Mouse (Mus musculus) neural tube, embryonic 10.5 days (tissue): ENCODE results near the gene Gm6899.

Source experiments
- DNase-seq: peaks from one replicate; pipeline ENCODE4 v3.0.0-alpha.2; 2017; ENCODE audit warnings: low spot score; ENCODE audit errors: extremely low spot score

Gene Gm6899

DNA sequence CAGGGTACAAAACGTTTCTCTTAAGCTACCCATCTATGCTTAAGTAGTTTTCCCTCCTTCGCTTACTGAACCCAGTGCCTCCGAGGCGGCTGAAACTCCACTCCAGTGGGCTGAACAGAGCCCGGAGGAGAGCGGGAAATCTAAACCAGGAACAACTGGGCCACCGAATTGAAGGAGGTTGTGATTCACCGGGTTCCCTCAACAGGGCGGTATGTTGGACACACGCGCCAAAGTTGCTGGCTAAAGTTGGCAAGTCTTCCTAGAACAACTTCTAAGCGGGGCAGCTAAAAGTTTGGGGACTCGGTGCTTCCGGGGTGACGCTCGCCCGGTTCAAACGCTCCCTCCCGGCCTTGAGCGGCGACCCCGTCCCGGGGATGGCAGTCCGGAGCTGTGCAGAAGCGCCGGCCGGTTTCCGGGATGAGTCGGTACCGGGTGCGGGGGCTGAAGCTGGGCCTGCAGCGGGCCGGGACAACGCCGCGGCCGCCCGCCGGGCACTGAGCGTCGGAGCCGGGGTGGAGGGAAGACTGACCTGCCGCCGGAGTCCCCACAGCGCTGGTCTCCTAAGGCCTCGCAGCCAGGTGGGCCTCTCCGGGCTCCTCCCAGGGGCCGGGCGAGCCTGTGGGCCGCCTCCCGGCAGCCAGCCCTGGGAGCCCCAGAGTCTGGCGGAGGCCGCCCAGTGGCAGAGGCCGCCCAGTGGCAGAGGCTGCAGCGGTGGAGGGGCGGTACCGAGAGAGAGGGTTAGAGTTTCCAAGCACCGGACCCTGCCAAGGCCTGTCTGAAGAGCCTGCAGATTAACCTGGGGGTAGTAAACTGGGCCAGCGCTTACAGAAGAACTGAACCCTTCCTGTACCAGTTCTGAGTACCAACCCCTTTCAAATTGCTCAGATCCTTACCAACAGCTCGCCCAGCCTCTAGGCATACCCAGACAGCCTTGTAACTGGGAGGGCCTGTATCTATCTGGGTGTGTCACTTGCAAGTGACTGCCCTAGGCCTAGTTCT lies at the start of gene Gm6899, which contains the start of gene Vrk2:
Gm6899 (plus strand) TSS at position 181 of the 999 bp plus-strand sequence.
Vrk2 (minus strand) TSS at position 939 of the 999 bp plus-strand sequence.
- DNase-seq = peak; percentile 83

DNA sequence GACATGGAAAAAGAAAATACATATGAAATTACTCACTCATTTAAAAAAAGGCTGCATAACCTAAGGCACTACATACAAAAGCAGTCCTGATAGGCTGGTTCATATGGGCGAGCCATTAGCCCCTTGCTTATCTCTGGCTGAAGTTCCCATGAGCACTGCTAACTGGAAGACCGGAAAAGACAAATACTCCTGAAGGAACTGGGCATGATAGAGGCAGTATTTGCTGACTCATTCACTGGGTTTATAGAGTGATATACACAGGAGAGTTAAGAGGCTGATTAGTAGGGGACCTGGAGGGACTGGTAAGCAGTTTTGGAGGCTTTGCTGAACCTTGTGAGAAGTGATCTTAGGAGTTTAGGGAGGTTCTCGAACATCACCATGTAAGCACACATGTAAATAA lies 41.5 kb upstream of the Gm6899 start:
- DNase-seq = no peak

DNA sequence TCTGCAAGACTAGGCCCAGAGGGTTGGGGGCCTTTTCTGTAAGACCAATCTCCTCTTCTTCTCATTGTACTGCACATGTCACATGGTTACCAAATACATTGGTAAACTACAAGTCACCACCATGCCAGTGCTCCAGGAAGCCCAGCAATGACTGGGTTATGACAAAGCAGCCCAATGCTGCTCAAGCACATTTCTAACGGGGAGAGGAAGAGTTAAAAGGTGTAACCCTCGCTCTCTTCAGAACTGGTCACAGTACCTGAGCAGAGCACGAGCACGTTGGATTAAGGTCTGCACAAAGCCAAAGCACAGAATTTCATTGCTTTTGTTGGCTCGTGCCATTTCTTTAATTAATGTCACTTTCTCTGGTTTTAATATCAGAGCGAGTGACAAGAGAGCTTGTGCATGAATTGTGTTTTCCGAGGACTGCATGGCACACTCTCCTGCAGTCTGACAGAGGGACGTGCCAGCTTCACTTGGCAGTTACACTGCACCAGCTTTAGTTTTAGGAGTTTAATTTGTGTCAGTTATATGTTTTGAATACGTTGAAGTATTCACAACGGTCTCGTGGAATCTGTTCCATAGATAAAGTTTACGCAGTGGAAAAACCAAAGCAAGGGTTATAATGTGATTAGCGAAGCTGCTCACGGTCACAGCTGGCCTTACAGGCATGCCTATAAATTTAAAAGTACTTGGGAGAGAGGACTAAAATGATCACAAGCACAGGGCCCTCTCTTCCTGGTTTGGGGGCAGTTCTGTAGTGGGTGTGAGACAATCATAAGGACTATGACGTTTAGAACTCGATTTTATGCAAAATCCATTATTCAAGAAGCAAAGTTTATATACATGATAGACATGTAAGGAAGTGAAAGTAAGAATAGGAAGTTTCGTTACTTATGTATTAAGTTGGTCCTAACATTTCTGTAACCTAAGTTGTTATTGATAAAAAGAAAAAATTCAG lies 7.4 kb upstream of the Gm6899 start:
- no peak for DNase-seq

DNA sequence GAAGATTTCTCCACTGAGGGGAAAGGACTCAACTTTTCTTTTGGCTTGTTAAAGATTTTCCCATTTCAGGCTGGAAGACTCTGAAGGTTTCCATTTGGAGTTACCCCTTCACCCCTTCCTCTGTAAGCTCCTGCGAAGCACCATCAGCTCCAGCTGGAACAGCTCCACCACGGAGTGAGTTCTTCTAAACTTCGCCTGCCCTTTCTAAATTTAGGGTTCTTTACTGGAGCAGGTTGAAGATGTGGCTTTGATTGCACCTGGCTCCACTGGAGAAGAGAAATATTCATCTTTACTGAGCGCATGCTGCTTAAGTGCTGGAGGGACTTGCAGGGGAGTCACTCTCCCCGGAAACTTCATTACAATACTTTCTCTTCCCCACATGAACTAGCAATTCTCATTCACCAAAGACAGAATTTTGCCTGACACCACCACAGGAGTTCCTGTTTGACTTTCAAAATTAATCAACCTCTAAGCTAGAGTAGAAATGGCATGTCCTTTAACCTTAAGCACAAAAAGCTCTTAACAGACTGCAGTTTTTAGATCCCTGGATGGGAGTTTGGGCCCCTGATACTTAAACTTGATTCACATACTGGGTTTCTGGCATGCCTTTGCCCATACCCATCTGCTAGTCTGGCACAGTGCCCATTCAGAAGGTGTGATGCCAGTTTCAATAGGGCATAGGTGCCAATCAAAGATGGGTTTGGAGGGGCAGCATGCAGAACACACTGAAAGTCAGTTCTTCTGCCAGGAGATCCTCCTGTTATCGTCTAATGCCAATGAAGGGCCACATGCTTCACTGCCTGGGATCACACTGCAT lies 6.5 kb upstream of the Gm6899 start:
- no peak for DNase-seq

DNA sequence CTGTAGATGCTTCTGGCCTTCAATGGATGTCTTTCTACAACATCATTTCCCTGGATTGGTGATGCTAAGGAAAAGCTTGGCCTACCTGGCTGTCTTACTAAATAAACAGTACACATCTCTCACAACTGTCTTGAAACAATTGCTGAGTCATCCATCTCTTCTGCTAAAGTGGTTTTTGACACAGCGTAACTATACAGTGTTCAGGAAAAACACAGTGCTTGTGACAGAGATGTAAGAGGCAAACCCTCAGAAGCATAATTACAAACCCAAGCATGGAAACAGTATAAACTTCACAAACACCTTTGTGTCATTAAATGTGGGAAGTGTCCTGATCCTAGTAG lies 5.9 kb upstream of the Gm6899 start:
- no peak for DNase-seq

DNA sequence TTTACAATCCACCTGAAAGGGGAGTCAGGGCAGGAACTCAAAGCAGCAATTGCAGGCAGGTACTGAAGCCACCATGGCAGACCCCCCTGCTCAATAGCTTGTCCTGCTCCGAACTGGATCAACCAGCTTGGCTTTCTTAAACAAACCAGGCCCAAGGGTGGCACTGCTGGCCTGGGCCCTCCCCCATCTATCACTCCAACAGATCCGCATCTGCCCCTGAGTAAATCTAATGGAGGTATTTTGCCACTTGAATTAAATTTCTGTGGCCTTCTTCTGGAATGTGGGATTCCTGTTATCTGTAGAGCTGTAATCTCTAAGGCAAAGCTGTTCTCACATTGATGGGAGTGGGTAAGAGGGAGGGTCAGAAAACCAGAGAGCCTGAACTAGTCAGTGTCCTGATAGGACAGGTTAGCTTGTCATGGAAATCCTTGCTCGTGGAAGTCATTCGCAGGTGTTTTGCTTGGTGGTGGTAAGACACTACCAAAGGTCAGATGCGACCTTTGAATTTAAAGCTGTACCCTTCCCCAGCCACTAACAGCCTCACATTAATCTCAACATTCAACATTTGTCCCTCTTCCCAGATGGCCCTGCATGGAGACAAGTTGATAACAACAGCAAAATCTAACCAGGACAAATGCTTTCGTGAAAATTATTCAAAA lies 517 bp upstream of the Gm6899 start:
- DNase-seq = peak; percentile 31

DNA sequence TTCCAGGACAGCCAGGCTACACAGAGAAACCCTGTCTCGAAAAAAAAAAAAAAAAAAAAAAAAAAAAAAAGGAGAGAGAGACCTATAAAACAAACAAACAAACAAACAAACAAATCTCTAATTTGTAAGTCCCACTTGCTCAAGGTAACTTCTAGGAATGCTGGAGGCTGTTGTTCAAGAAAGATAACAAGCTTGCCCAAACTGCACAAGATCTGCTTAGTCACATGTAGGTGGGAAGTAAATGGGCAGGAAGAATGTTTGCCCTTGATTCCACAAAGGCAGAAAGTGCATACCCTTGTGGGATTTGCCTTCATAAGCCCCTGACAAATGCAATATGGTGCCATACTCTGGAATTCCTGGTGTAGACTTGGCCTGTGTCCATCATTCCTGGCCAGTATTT lies 1.4 kb downstream of the Gm6899 start:
- no peak for DNase-seq

DNA sequence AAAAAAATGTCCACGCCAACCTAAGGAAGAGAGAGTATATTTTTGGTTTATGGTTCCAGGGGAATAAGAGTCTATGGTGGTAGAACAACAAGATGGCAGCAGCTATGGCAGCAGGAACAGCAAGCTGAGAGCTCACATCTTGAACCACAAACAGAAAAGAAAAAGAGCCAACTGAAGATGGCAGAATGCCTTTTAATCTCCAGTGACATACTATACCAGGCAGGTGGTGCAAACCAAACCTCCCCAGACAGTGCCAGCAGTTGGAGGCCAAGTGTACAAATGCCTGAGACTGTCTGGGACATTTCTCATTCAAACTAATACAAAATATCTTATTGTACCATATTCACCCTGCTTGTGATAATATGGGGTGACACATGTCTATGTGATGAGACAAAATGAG lies 3.1 kb downstream of the Gm6899 start:
- no peak for DNase-seq

DNA sequence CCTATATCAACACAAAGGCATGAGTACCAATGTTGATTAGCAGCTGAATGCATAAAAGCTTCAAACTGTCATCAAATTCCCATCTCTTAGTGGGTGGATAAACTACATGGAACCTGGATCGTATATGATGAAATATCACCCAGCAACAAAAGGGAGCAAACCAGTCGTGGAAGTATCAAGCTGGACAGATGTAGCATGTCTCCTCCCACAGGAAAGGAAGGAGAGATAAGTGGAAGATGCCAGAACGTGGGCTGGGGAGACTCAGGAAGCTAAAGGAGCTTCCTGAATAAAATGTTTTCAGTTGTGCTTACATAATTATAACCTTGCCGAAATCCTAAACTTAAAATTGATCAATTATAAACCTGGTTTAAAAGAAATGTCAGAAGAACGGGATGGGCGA lies 4.1 kb downstream of the Gm6899 start:
- no peak for DNase-seq

DNA sequence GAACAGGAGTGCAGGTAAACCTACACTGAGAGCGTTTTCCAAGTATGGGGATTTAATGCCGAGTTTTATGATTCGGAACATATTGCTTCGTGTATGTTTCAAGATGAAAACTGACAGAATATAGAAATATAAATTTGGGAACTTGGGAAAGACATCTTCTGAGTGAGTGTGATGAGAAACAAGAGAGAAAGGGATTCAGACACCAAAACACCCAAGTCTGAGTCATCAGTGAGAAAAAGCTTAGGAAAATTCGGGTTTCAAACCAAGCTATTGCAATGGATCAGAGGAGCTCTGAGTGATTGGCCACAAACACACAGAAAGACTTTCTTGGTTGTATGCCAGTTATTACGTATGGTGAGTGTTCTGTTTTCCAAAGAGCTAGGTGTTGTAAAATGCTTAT lies 4.7 kb downstream of the Gm6899 start:
- no peak for DNase-seq

DNA sequence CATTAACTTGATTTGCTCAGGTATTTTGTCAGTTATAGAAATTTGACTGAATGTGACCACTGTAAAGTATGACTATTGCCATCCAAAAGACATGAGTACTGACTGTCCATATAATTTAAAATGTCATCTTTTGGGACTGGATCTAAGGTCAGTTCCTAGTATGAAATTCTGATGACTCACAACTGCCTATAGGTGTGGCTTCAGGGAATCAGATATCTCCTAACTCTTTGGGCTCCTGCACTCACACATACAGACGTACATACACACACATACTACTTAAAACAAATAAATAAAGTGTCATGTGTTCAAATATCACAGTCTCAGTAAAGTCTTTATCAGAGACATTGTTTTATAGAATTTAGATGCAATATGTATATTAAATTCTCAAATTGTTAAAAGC lies 5.8 kb downstream of the Gm6899 start:
- DNase-seq = no peak

DNA sequence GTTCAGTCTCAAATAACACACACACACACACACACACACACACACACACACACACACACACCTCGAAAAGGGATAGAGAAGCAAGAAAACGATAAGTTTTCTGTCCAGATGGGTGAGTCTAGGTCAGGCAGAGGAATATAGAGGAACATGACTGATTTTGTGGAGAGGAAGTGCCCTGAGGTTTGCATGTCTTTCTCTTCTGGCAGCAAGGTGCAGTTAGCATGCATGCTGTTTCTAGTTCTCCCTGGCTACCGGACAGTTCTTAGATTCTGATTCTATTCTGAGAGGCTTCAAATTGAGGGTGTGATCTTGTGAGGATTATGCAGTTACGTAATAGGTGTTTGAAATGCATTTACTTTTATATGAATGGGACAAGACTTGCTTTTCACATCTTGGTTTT lies 7.7 kb downstream of the Gm6899 start:
- no peak for DNase-seq

DNA sequence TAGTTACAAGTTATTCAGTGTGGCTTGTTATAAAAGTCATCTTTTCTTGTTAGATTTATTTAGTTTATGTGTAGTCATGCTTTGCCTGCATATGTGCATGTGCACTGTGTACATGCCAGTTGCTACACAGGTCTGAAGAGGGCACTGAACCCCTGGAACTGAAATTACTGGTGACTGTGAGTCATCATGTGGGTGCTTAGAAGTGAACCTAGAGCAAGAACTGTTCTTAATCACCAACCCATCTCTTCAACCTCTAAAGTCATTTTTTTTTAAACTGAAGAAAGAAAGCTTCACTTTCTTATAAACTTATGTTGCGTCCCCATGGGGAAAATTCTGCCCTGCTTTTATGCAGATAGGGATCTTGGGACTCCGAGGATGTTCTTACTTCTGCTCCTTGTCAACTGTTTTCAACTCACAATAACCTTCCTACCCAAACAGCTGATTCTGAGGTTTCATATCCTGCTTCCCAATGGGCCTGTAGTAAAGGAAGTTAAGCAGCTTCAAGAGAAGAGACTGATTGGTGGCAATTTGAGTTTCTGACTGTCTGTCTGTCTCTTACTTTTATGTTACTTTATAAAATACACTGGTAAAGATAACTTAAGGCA lies 8.6 kb downstream of the Gm6899 start:
- DNase-seq = no peak

DNA sequence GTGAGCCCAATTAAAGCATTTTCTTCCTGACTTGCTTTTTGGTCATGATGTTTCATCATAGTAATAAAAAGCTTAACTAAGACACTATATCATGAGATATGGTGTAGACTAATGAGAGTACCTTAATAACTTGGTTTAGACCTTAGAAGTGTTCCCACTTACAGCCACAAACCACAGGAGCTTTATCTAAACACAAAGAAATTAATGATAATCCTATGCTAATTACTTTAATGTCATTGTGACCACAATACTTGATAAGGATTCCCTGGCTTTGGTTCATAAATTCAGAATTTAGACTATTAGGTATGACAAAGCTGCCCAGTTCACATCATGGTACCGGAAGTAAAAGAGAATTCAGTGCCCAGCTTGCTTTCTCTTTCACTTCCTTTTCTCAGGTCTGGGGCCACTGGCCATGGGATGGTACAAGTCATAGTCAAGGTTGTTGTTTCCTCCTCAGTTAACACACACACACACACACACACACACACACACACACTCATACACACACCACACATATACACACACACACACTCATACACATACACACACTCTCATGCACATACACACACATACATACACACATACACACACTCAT lies 11.1 kb downstream of the Gm6899 start:
- no peak for DNase-seq

DNA sequence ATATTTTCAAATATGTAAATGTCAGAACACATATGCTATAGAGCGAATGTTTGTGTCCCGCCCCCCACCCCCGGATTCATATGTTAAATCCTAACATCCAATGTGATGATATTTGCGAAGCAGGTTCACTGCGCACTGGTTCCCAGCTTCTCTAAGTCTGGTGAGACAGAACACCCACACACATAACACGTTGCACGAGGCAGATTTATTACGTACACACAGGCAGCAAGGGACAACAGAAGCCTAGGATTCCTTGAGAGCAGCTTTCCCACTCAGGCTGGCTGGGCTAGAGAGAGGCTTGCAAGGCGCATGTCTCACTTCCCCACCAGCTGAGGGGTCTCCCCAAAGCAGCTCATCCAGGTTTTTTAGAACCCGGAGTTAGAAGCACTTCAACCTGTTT lies 15.8 kb downstream of the Gm6899 start:
- no peak for DNase-seq

DNA sequence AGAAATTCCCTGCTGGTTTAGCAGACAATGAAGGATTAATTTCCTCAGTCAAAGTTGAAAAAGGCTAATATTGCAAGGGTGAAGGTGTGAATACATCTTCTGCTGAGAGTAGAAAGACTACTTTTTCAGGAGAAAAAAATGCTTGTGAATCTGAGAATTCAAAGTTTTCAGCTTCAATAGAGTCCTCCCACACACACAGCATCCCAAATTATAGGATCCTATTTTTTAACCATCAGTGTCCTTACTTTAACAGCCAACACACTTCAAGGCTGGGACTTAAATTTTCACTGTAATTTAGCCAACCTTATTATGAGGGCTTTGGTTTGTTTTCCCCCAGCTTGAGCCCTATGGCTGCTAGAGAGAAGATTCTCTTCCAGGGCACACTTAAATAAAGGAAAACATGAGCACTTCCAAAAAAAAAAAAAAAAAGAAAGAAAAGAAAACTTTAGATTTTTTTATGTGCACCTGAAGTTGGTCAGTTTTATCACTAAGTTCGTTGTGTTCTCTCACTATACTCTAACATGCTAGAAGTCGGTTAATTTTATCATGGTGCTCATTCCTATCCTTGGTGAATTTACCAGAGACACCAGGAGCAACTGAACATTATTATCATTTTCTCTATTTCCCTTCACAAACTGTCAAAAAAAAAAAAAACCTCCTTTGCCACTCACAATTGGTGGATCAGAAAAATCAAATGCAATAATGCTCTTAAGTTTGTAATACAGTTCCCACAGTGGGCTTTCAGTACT lies 25.6 kb downstream of the Gm6899 start:
- DNase-seq = no peak

DNA sequence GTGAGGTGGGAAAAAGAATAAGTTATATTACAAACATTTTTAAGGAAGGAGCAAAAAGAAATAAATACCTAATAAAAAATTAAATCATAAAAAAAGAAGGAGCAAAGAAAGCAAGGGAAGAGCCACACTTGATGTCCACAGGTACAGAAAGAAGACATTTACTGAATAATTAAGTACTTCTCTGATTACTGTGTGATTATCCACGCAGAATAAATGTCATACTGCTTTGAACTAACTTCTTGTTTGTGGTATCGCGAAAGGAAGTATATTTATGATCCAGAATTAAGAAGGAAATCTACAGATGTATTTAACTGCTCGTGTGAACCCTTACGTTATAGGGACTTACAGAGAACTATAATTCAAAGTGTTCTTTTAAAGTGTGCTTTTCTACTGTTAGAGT lies 29.7 kb downstream of the Gm6899 start:
- no peak for DNase-seq

DNA sequence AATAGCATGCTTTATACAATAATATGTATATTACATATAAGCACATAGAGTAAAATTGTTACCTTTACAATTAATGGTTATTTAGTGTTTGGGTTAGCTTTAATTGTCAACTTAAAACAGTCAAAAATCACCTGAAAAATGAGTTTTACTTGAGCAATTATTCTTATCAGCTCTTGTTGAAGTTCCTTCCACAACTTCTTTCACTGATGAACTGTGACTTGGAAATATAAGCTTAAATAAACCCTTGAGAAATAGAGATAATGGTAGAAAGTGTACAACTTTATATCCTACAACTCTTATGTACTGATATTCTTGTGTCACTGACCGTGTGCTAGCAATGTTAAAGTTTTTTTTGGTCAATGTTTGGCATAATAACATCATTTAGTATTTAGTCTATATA lies 43.2 kb downstream of the Gm6899 start:
- no peak for DNase-seq

DNA sequence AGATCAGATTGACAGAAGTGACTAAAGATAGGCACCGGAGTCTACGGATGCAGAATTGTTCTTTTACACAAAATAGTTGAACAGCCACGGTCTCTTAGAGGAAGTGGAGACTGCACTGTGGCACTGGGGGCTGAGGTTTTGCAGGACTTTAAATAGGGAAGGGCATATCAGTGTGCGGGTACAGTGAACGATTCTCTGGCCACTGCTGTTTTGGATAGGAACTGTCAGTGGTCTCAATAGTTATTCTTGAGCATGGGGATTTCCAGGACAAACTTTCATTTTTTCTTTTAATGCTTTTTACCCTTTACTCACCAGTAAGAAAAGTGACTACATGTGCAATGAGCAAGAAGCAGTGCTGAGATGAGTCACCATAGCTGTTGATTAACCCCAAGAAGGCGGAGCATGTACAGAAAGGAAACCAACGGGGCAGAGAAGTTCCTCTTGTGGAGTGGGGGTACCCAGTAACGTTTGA lies 47.3 kb downstream of the Gm6899 start:
- no peak for DNase-seq
